Comparison of ENCODE assay signal across 7 mouse cellular contexts in genomic region chr17:27085676-27086075, GRCm38 (mm10). TPM values are rescaled to one million over a fixed set of nuclear protein-coding genes. Genes with fewer than 3 reads are reported as not detected.
DNase-seq lines count a peak whose midpoint lies in the region; ATAC-seq and TF ChIP-seq lines count a peak whose summit lies in the region.

No protein-coding gene starts in this region.

- no peak overlapping the region for H3K4me3 ChIP-seq in intestine, postnatal 0 days (ENCODE audit: low read depth, low read length)
- no peak overlapping the region for H3K4me3 ChIP-seq in intestine, embryonic 15.5 days (replicated peaks)
- H3K4me3 ChIP-seq in thymus, adult 2 months (ENCODE audit: control insufficient read depth, insufficient read depth, low read length) = no peak overlapping the region

- no peak for TF ChIP-seq POLR2A in thymus, adult 2 months (IDR thresholded peaks at IDR 0.05; ENCODE audit: control insufficient read depth, extremely low read depth, insufficient read depth, low read length, poor library complexity)

- H3K9ac ChIP-seq in intestine, postnatal 0 days (ENCODE audit: low read depth, low read length) = no peak overlapping the region
- no peak overlapping the region for H3K9ac ChIP-seq in intestine, embryonic 15.5 days

- TF ChIP-seq CTCF in intestine, postnatal 0 days (IDR thresholded peaks at IDR 0.05; ENCODE audit: low read depth) = peak; percentile 88
- no peak for TF ChIP-seq CTCF in Patski (IDR thresholded peaks at IDR 0.05)
- TF ChIP-seq CTCF in thymus, adult 2 months (IDR thresholded peaks at IDR 0.05; ENCODE audit: borderline replicate concordance, control insufficient read depth, extremely low read depth, insufficient read depth, low read length, poor library complexity) = no peak; the same call in 1 of the 2 replicates

- no peaks in the 10 kb centered on the region for H3K27me3 ChIP-seq in intestine, postnatal 0 days (replicated peaks; ENCODE audit: control insufficient read depth, insufficient read depth, low read length)
- no peaks in the 10 kb centered on the region for H3K27me3 ChIP-seq in intestine, embryonic 15.5 days (replicated peaks)
- no peaks in the 10 kb centered on the region for H3K27me3 ChIP-seq in Patski
- H3K27me3 ChIP-seq in thymus, adult 2 months (ENCODE audit: control insufficient read depth, insufficient read depth, low read length) = no peaks in the 10 kb centered on the region

- POLR2A ChIA-PET in Patski (lab: Charles Lee) = interaction anchor here (1.1 kb wide), 1 partner anchor 49 kb away, joined by 6 read pairs; no protein-coding TSS in a partner anchor

- WGBS in intestine, postnatal 0 days = 69% methylated on average over 2 of the region's 2 CpGs
- WGBS in intestine, embryonic 15.5 days = 84% methylated on average over 2 of the region's 2 CpGs
- WGBS in thymus, adult 2 months = 90% methylated on average over 2 of the region's 2 CpGs

- CTCF ChIA-PET in Patski (lab: Charles Lee) = interaction anchor here (1.0 to 8.6 kb wide), 10 partner anchors 10 to 54 kb away, joined by 3 to 92 read pairs (median 6); partner anchors contain the start of genes Bak1 and Itpr3

- ATAC-seq in intestine, postnatal 0 days = no peak
- ATAC-seq in intestine, embryonic 15.5 days = no peak
- no peak for ATAC-seq in Patski
- 0 out of 2 replicates have a peak, but pooled peaks have one; percentile 43 for ATAC-seq in megakaryocyte, adult 5-6 weeks (ENCODE audit: poor library complexity, severe bottlenecking)

- in situ Hi-C loops in Patski (cut with MboI; ENCODE audit: low pct_unique_long_range_greater_than_20kb) = loop anchor here (5.0 kb wide), 1 partner anchor 53 kb away; no protein-coding TSS in a partner anchor

- no peaks in the 10 kb centered on the region for H3K9me3 ChIP-seq in intestine, postnatal 0 days (ENCODE audit: control insufficient read depth)
- H3K9me3 ChIP-seq in intestine, embryonic 15.5 days = no peaks in the 10 kb centered on the region

- peak; percentile 71 to 84 for DNase-seq in CD8-positive naive resting alpha-beta T cell, adult 2 months (ENCODE audit: low read depth in 2 of 2, low spot score in 2 of 2)
- DNase-seq in Patski (ENCODE audit: low read depth, low spot score) = peak; percentile 34
- DNase-seq in heart, postnatal 4 days = peak; percentile 71
- DNase-seq in thymus, adult 2 months = peak; percentile 76

- H3K4me2 ChIP-seq in intestine, postnatal 0 days (replicated peaks; ENCODE audit: low read depth) = no peak overlapping the region
- no peak overlapping the region for H3K4me2 ChIP-seq in intestine, embryonic 15.5 days (replicated peaks)

- H3K36me3 ChIP-seq in intestine, postnatal 0 days (ENCODE audit: control insufficient read depth, insufficient read depth) = peaks cover 37% of the 10 kb centered on the region
- no peaks in the 10 kb centered on the region for H3K36me3 ChIP-seq in intestine, embryonic 15.5 days
- 0 out of 2 replicates have a peak, but pooled peaks cover 5% of the 10 kb centered on the region for H3K36me3 ChIP-seq in thymus, adult 2 months (ENCODE audit: control insufficient read depth, insufficient read depth, low read length)

- peaks cover 5% of the 10 kb centered on the region; the same call in 1 of the 2 replicates for H3K4me1 ChIP-seq in intestine, postnatal 0 days (replicated peaks; ENCODE audit: control insufficient read depth, insufficient read depth, low read length)
- H3K4me1 ChIP-seq in intestine, embryonic 15.5 days (replicated peaks) = peaks cover 27% of the 10 kb centered on the region
- H3K4me1 ChIP-seq in thymus, adult 2 months (replicated peaks; ENCODE audit: control insufficient read depth, insufficient read depth, low read length) = peaks cover 17% of the 10 kb centered on the region

- H3K27ac ChIP-seq in intestine, postnatal 0 days (ENCODE audit: low read depth, low read length) = no peak overlapping the region
- H3K27ac ChIP-seq in intestine, embryonic 15.5 days = no peak overlapping the region
- no peak overlapping the region for H3K27ac ChIP-seq in thymus, adult 2 months (ENCODE audit: control insufficient read depth, insufficient read depth, low read length)

RNA-seq across cellular contexts. Expression of gene Itpr3, which starts 28.6 kb away (rescaled TPM):
- polyA plus RNA-seq in intestine, postnatal 0 days (2015; fragmentation: Nextera tagmentation; extraction: Ambion mirVana) = 6.1 and 7.2 TPM in 2 replicates
- polyA plus RNA-seq in intestine, embryonic 15.5 days (2015; fragmentation: Nextera tagmentation; extraction: Ambion mirVana) = 13.0 and 14.5 TPM in 2 replicates
- 88.6 TPM for polyA plus RNA-seq in Patski (2021)
- 1 to 10 TPM; 7.5 to 8.2 TPM for total RNA-seq in heart, postnatal 4 days (2021)
- 5.9 and 6.2 TPM in 2 replicates for total RNA-seq in megakaryocyte, adult 5-6 weeks (2015)
- total RNA-seq in megakaryocyte, adult 5-6 weeks (2017) = 10.9 and 12.2 TPM in 2 replicates
- polyA plus RNA-seq in thymus, adult 2 months (2012; rRNA removed) = 42.0 and 54.2 TPM in 2 replicates

RNA-seq across cellular contexts. Expression of gene Uqcc2, which starts 48.0 kb away (rescaled TPM):
- 190 and 206 TPM in 2 replicates for polyA plus RNA-seq in intestine, postnatal 0 days (2015; fragmentation: Nextera tagmentation; extraction: Ambion mirVana)
- 266 and 272 TPM in 2 replicates for polyA plus RNA-seq in intestine, embryonic 15.5 days (2015; fragmentation: Nextera tagmentation; extraction: Ambion mirVana)
- 318 TPM for polyA plus RNA-seq in Patski (2021)
- total RNA-seq in heart, postnatal 4 days (2021) = 100 to 1,000 TPM; 256 to 274 TPM
- total RNA-seq in megakaryocyte, adult 5-6 weeks (2015) = 92.0 and 94.4 TPM in 2 replicates
- total RNA-seq in megakaryocyte, adult 5-6 weeks (2017) = 88.7 and 110 TPM in 2 replicates
- polyA plus RNA-seq in thymus, adult 2 months (2012; rRNA removed) = 119 and 152 TPM in 2 replicates

RNA-seq across cellular contexts. Expression of gene Bak1, which starts 56.9 kb away (rescaled TPM):
- polyA plus RNA-seq in intestine, postnatal 0 days (2015; fragmentation: Nextera tagmentation; extraction: Ambion mirVana) = 18.1 and 18.2 TPM in 2 replicates
- polyA plus RNA-seq in intestine, embryonic 15.5 days (2015; fragmentation: Nextera tagmentation; extraction: Ambion mirVana) = 7.3 and 8.1 TPM in 2 replicates
- 96.7 TPM for polyA plus RNA-seq in Patski (2021)
- 10 to 100 TPM; 46.8 to 52.4 TPM for total RNA-seq in heart, postnatal 4 days (2021)
- 115 and 120 TPM in 2 replicates for total RNA-seq in megakaryocyte, adult 5-6 weeks (2015)
- total RNA-seq in megakaryocyte, adult 5-6 weeks (2017) = 70.4 and 71.5 TPM in 2 replicates
- 118 and 131 TPM in 2 replicates for polyA plus RNA-seq in thymus, adult 2 months (2012; rRNA removed)
